Mouse (Mus musculus) induced T-regulatory cell, adult 2 months (primary cell): ENCODE results near the gene Ccdc8.

Source experiments
- DNase-seq: peaks from one replicate; pipeline ENCODE4 v3.0.0-alpha.2; 2012; ENCODE audit warnings: low read depth

The Ccdc8 gene

GRCm38 (mm10) chr7:16976298-16976697 lies 16.2 kb upstream of the Ccdc8 start:
- no peak for DNase-seq

- DNase-seq: no peak
Observed at GRCm38 (mm10) chr7:16978173-16978572, 14.3 kb upstream of the Ccdc8 start.

GRCm38 (mm10) chr7:16978593-16978992 lies 13.9 kb upstream of the Ccdc8 start:
- no peak for DNase-seq

GRCm38 (mm10) chr7:16980348-16980747 lies 12.2 kb upstream of the Ccdc8 start:
- DNase-seq: peak; percentile 73

- DNase-seq: peak; percentile 97
Observed at GRCm38 (mm10) chr7:16982859-16983568, 9.5 kb upstream of the Ccdc8 start, which contains the start of gene Gm42372. Gm42372 (plus strand) TSS chr7:16983086.

GRCm38 (mm10) chr7:16987541-16988149 lies 4.9 kb upstream of the Ccdc8 start:
- DNase-seq: peak; percentile 17

GRCm38 (mm10) chr7:16988405-16988804 lies 4.1 kb upstream of the Ccdc8 start:
- DNase-seq: no peak

- peak; percentile 75 for DNase-seq
Observed at GRCm38 (mm10) chr7:16990006-16990744, 2.3 kb upstream of the Ccdc8 start.

- DNase-seq: no peak
Observed at GRCm38 (mm10) chr7:16991681-16992450, 642 bp upstream of the Ccdc8 start.

- no peak for DNase-seq
Observed at GRCm38 (mm10) chr7:16993651-16994399, 1.3 kb downstream of the Ccdc8 start.

- no peak for DNase-seq
Observed at GRCm38 (mm10) chr7:16994400-16994799, 1.9 kb downstream of the Ccdc8 start.

GRCm38 (mm10) chr7:16995345-16995744 lies 2.8 kb downstream of the Ccdc8 start:
- DNase-seq: no peak

GRCm38 (mm10) chr7:16999233-16999632 lies 6.7 kb downstream of the Ccdc8 start:
- DNase-seq: no peak

GRCm38 (mm10) chr7:16999650-17000049 lies 7.1 kb downstream of the Ccdc8 start:
- peak; percentile 88 for DNase-seq

GRCm38 (mm10) chr7:17002375-17003195 lies 10.1 kb downstream of the Ccdc8 start:
- peak; percentile 94 for DNase-seq

GRCm38 (mm10) chr7:17003230-17003960 lies 10.9 kb downstream of the Ccdc8 start:
- DNase-seq: no peak

- no peak for DNase-seq
Observed at GRCm38 (mm10) chr7:17004716-17005115, 12.2 kb downstream of the Ccdc8 start.

- DNase-seq: peak; percentile 66
Observed at GRCm38 (mm10) chr7:17007300-17007699, 14.8 kb downstream of the Ccdc8 start.

GRCm38 (mm10) chr7:17009326-17010009 lies 17.0 kb downstream of the Ccdc8 start:
- DNase-seq: peak; percentile 61
